Mouse (Mus musculus) testis, adult 2 months (tissue): Measurements from ENCODE around the gene Nbea.

ENCODE experiments used
- CTCF ChIP-seq: fragments of 200-500 bp; IDR thresholded peaks from 2 replicates; pipeline ENCODE4 v1.5.1; 2012; ENCODE audit warnings: low read depth, mild to moderate bottlenecking, inconsistent platforms, low read length, moderate library complexity; ENCODE audit not compliant: control insufficient read depth, insufficient read depth, insufficient replicate concordance
- POLR2A ChIP-seq: fragments of 200-500 bp; IDR thresholded peaks from 2 replicates; pipeline ENCODE4 v1.6.1; 2012; ENCODE audit warnings: low read depth, mild to moderate bottlenecking, inconsistent platforms, low read length, moderate library complexity; ENCODE audit not compliant: control insufficient read depth

DNA sequence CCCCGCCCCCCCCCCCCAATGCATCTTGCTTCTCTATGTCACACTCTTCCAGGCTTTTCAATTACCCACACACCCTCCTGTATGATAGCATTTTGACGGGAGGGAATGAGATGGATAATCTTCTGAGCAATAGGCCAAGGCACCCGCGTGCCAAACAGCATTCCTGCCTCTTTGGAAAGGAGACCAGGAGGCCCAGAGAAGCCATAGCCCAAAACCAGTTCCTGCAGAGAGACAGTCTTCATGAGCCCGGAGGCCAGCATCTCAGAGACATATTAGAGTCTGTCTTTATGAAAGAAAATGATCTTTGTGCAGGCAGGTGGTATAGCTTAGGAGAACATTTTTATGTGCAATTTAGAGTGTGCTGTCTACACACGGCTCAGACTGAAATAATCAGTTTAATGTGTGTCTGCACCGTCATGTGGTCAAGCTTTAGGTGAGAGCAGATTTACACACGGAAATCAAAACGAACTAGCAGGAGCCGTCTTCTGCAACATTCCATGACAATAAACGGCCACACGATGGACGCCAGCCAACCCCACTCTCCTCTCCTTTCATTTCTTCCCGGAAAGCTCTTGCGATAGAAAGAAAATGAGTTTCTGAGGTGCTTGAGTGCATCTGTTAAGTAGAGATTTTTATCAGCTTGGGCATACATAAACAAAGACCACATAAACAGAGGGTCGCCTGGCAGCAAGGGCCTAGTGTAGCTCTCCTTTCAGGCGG is 584.0 kb downstream of the Nbea start:
- TF ChIP-seq CTCF = no peak
- no peak for TF ChIP-seq POLR2A
